Mouse (Mus musculus): ENCODE results near the gene Sytl3. TPM values are rescaled to one million over a fixed set of nuclear protein-coding genes. Genes with fewer than 3 reads are reported as not detected.
"Not testable (repeated sequence)": the region's sequence is repeated elsewhere in the genome, so short reads cannot be mapped to it uniquely, and the experiment has no call there.

Gene Sytl3
- polyA plus RNA-seq (2014; fragmentation: Nextera tagmentation; extraction: Ambion mirVana): 0.79 and 1.1 TPM in 2 replicates

- H3K4me2 ChIP-seq (ENCODE audit: low read depth, low read length); H3K27ac ChIP-seq (ENCODE audit: low read depth, low read length); H3K36me3 ChIP-seq (ENCODE audit: control insufficient read depth, insufficient read depth, low read length); ATAC-seq (ENCODE audit: low read depth); H3K4me3 ChIP-seq (ENCODE audit: low read depth, low read length); H3K9ac ChIP-seq (replicated peaks; ENCODE audit: low read depth, low read length); H3K9me3 ChIP-seq (ENCODE audit: control insufficient read depth, low read length); H3K27me3 ChIP-seq (ENCODE audit: control insufficient read depth, insufficient read depth, low read length); H3K4me1 ChIP-seq (ENCODE audit: control insufficient read depth, insufficient read depth, low read length): not testable (repeated sequence)
- 86% methylated on average over 3 of the region's 7 CpGs for WGBS
Measured at GRCm38 (mm10) chr17:6658801-6659200, at the start of gene Sytl3. Sytl3 (plus strand) TSS chr17:6659093.

- not testable (repeated sequence) for ATAC-seq (ENCODE audit: low read depth); H3K27me3 ChIP-seq (ENCODE audit: control insufficient read depth, insufficient read depth, low read length); H3K4me2 ChIP-seq (ENCODE audit: low read depth, low read length); H3K36me3 ChIP-seq (ENCODE audit: control insufficient read depth, insufficient read depth, low read length); H3K9ac ChIP-seq (replicated peaks; ENCODE audit: low read depth, low read length); H3K4me1 ChIP-seq (ENCODE audit: control insufficient read depth, insufficient read depth, low read length); H3K9me3 ChIP-seq (ENCODE audit: control insufficient read depth, low read length); H3K27ac ChIP-seq (ENCODE audit: low read depth, low read length); H3K4me3 ChIP-seq (ENCODE audit: low read depth, low read length)
- 54% methylated on average over 11 of the region's 14 CpGs for WGBS
Measured at GRCm38 (mm10) chr17:6613524-6613923, 45.4 kb upstream of the Sytl3 start.

DNA sequence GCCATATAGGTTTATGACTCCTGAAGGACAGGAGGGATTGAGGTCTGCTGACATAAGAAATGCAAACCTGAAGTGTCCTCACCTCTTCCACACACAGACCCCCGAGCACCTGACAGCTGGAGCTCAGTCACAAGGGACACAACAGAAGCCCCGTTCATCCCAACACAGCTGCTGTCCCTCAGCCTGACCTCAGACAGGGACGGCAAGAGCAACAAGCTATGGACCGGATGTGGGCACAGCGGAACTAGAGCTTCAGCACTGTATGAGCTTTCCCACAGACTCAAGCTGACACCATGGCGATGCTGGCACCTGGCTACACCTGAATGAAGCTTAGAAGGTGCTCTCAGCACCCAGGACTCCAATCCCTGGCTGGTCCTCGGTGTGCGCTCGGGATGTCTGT, 44.6 kb upstream of the Sytl3 start:
- not testable (repeated sequence) for ATAC-seq (ENCODE audit: low read depth); H3K4me1 ChIP-seq (ENCODE audit: control insufficient read depth, insufficient read depth, low read length); H3K9ac ChIP-seq (replicated peaks; ENCODE audit: low read depth, low read length); H3K36me3 ChIP-seq (ENCODE audit: control insufficient read depth, insufficient read depth, low read length); H3K4me3 ChIP-seq (ENCODE audit: low read depth, low read length); H3K27ac ChIP-seq (ENCODE audit: low read depth, low read length); H3K27me3 ChIP-seq (ENCODE audit: control insufficient read depth, insufficient read depth, low read length); H3K4me2 ChIP-seq (ENCODE audit: low read depth, low read length); H3K9me3 ChIP-seq (ENCODE audit: control insufficient read depth, low read length)
- 79% methylated on average over 4 of the region's 9 CpGs for WGBS

- not testable (repeated sequence) for H3K36me3 ChIP-seq (ENCODE audit: control insufficient read depth, insufficient read depth, low read length); ATAC-seq (ENCODE audit: low read depth); H3K9me3 ChIP-seq (ENCODE audit: control insufficient read depth, low read length); H3K27me3 ChIP-seq (ENCODE audit: control insufficient read depth, insufficient read depth, low read length); H3K4me3 ChIP-seq (ENCODE audit: low read depth, low read length); H3K4me2 ChIP-seq (ENCODE audit: low read depth, low read length); H3K9ac ChIP-seq (replicated peaks; ENCODE audit: low read depth, low read length); H3K4me1 ChIP-seq (ENCODE audit: control insufficient read depth, insufficient read depth, low read length); H3K27ac ChIP-seq (ENCODE audit: low read depth, low read length)
- WGBS: 98% methylated on average over 9 of the region's 9 CpGs
Measured at GRCm38 (mm10) chr17:6616731-6617130, 42.2 kb upstream of the Sytl3 start.

- not testable (repeated sequence) for H3K27ac ChIP-seq (ENCODE audit: low read depth, low read length); H3K4me1 ChIP-seq (ENCODE audit: control insufficient read depth, insufficient read depth, low read length); H3K4me2 ChIP-seq (ENCODE audit: low read depth, low read length); ATAC-seq (ENCODE audit: low read depth); H3K9ac ChIP-seq (replicated peaks; ENCODE audit: low read depth, low read length); H3K4me3 ChIP-seq (ENCODE audit: low read depth, low read length); H3K9me3 ChIP-seq (ENCODE audit: control insufficient read depth, low read length); H3K27me3 ChIP-seq (ENCODE audit: control insufficient read depth, insufficient read depth, low read length); H3K36me3 ChIP-seq (ENCODE audit: control insufficient read depth, insufficient read depth, low read length)
- WGBS: 51% methylated on average over 7 of the region's 13 CpGs
Measured at GRCm38 (mm10) chr17:6617689-6618400, 41.0 kb upstream of the Sytl3 start.

- not testable (repeated sequence) for H3K9ac ChIP-seq (replicated peaks; ENCODE audit: low read depth, low read length); H3K27me3 ChIP-seq (ENCODE audit: control insufficient read depth, insufficient read depth, low read length); H3K4me3 ChIP-seq (ENCODE audit: low read depth, low read length); H3K36me3 ChIP-seq (ENCODE audit: control insufficient read depth, insufficient read depth, low read length); H3K27ac ChIP-seq (ENCODE audit: low read depth, low read length); H3K4me2 ChIP-seq (ENCODE audit: low read depth, low read length); H3K9me3 ChIP-seq (ENCODE audit: control insufficient read depth, low read length); ATAC-seq (ENCODE audit: low read depth); H3K4me1 ChIP-seq (ENCODE audit: control insufficient read depth, insufficient read depth, low read length)
- 78% methylated on average over 5 of the region's 5 CpGs for WGBS
Measured at GRCm38 (mm10) chr17:6619271-6619670, 39.6 kb upstream of the Sytl3 start.

GRCm38 (mm10) chr17:6620035-6620434, 38.9 kb upstream of the Sytl3 start:
- not testable (repeated sequence) for H3K9ac ChIP-seq (replicated peaks; ENCODE audit: low read depth, low read length); H3K9me3 ChIP-seq (ENCODE audit: control insufficient read depth, low read length); H3K27ac ChIP-seq (ENCODE audit: low read depth, low read length); H3K4me3 ChIP-seq (ENCODE audit: low read depth, low read length); H3K36me3 ChIP-seq (ENCODE audit: control insufficient read depth, insufficient read depth, low read length); H3K4me1 ChIP-seq (ENCODE audit: control insufficient read depth, insufficient read depth, low read length); ATAC-seq (ENCODE audit: low read depth); H3K4me2 ChIP-seq (ENCODE audit: low read depth, low read length); H3K27me3 ChIP-seq (ENCODE audit: control insufficient read depth, insufficient read depth, low read length)
- WGBS: 89% methylated on average over 5 of the region's 6 CpGs

- H3K9ac ChIP-seq (replicated peaks; ENCODE audit: low read depth, low read length); H3K4me1 ChIP-seq (ENCODE audit: control insufficient read depth, insufficient read depth, low read length); H3K36me3 ChIP-seq (ENCODE audit: control insufficient read depth, insufficient read depth, low read length); H3K4me3 ChIP-seq (ENCODE audit: low read depth, low read length); H3K4me2 ChIP-seq (ENCODE audit: low read depth, low read length); H3K9me3 ChIP-seq (ENCODE audit: control insufficient read depth, low read length); H3K27me3 ChIP-seq (ENCODE audit: control insufficient read depth, insufficient read depth, low read length); H3K27ac ChIP-seq (ENCODE audit: low read depth, low read length); ATAC-seq (ENCODE audit: low read depth): not testable (repeated sequence)
- 82% methylated on average over 17 of the region's 20 CpGs for WGBS
Measured at GRCm38 (mm10) chr17:6620730-6621451, 38.0 kb upstream of the Sytl3 start.

GRCm38 (mm10) chr17:6621976-6622375, 36.9 kb upstream of the Sytl3 start:
- not testable (repeated sequence) for H3K4me2 ChIP-seq (ENCODE audit: low read depth, low read length); H3K9me3 ChIP-seq (ENCODE audit: control insufficient read depth, low read length); ATAC-seq (ENCODE audit: low read depth); H3K36me3 ChIP-seq (ENCODE audit: control insufficient read depth, insufficient read depth, low read length); H3K9ac ChIP-seq (replicated peaks; ENCODE audit: low read depth, low read length); H3K4me3 ChIP-seq (ENCODE audit: low read depth, low read length); H3K27me3 ChIP-seq (ENCODE audit: control insufficient read depth, insufficient read depth, low read length); H3K27ac ChIP-seq (ENCODE audit: low read depth, low read length); H3K4me1 ChIP-seq (ENCODE audit: control insufficient read depth, insufficient read depth, low read length)
- 85% methylated on average over 10 of the region's 12 CpGs for WGBS

Measured in neural tube, embryonic 14.5 days (tissue).